20 mouse cellular contexts compared by ENCODE assay signal in the genomic region with DNA sequence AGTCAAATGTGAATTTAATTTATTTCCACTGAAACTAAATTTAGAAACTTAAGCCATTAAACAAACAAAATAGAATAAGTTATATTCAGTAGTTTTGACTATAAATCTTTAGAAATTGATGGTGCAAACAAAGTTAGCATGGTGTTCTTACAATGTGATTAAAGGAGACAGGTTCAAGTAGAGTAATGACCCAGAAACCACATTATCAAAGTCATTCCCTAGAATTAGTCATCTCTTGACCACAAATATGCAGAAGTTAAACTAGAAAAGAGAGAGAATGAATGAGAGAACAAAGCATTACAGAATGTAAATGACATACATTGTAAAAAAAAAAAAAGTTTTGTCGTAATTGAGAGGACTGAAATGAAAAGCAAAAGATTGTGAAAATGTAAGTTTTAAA.
"Had no signal": no experiment of that assay in that cellular context is flagged by ENCODE, and none has a peak within 500 bp of the region (broad histone marks: within the 10 kb centered on the region; RNA-seq: fewer than 3 reads in every experiment).

No protein-coding gene starts in this region.

- DNase-seq: gastrocnemius, postnatal 14 days; gastrocnemius, postnatal 36 days; heart, adult 2 months; heart, postnatal 14 days; heart, postnatal 36 days; kidney, adult 18-20 months; kidney, adult 8-10 months; kidney, postnatal 10 days; kidney, postnatal 25 days; kidney, postnatal 4 days; liver; liver, embryonic 13.5 days had no signal

- H3K36me3 ChIP-seq: heart, embryonic 13.5 days; heart, embryonic 15.5 days; intestine, embryonic 15.5 days; limb, embryonic 10.5 days; limb, embryonic 12.5 days; liver, embryonic 13.5 days; liver, embryonic 15.5 days had no signal

- H3K27me3 ChIP-seq: heart, embryonic 13.5 days; heart, embryonic 15.5 days; intestine, embryonic 15.5 days; limb, embryonic 12.5 days; liver, embryonic 13.5 days; liver, embryonic 15.5 days had no signal

- H3K4me3 ChIP-seq: heart, adult 2 months; heart, embryonic 13.5 days; heart, embryonic 15.5 days; intestine, embryonic 15.5 days; layer of hippocampus, adult 2 months; left cerebral cortex, adult 2 months; limb, embryonic 10.5 days; limb, embryonic 12.5 days; liver, embryonic 13.5 days; liver, embryonic 15.5 days had no signal
